Mouse (Mus musculus) heart, embryonic 14.5 days (tissue): ENCODE results near the gene Mospd3. TPM values are rescaled to one million over a fixed set of nuclear protein-coding genes. Genes with fewer than 3 reads are reported as not detected.

Experiments used
- ATAC-seq: fragments of 200-750 bp; cut with Nextera tagmentation; 2 replicates; pipeline ENCODE4 v1.8.0; 2017; ENCODE audit warnings: low read depth, moderate TSS enrichment; ENCODE audit not compliant: insufficient number of reproducible peaks, insufficient read depth, low FRiP score
- H3K27ac ChIP-seq, 2 experiments: fragments of 200-500 bp in 1 of 2; fragments of 300-500 bp in 1 of 2; sonication (generic) in 1 of 2; replicated peaks in 1 of 2; 2 replicates each; pipeline ENCODE4 v1.5.1; 2012 to 2014; ENCODE audit warnings: low read depth in 2 of 2, low read length in 2 of 2, control low read depth in 1 of 2, mild to moderate bottlenecking in 1 of 2, mixed read lengths in 1 of 2; ENCODE audit not compliant: control insufficient read depth in 1 of 2, insufficient read depth in 1 of 2
- H3K27me3 ChIP-seq: fragments of 300-500 bp; sonication (generic); 2 replicates; pipeline ENCODE4 v1.6.1; 2014; ENCODE audit warnings: mild to moderate bottlenecking, low read length, control low read depth; ENCODE audit not compliant: control insufficient read depth, insufficient read depth
- H3K36me3 ChIP-seq: fragments of 300-500 bp; sonication (generic); 2 replicates; pipeline ENCODE4 v1.6.1; 2014; ENCODE audit warnings: mild to moderate bottlenecking, control low read depth, low read length, mixed read lengths; ENCODE audit not compliant: control insufficient read depth, insufficient read depth
- H3K4me1 ChIP-seq, 2 experiments: fragments of 200-500 bp in 1 of 2; fragments of 300-500 bp in 1 of 2; sonication (generic) in 1 of 2; 2 replicates each; pipeline ENCODE4 v1.6.1; 2012 to 2014; ENCODE audit warnings: low read length in 2 of 2, control low read depth in 1 of 2, mixed read lengths in 1 of 2; ENCODE audit not compliant: control insufficient read depth in 2 of 2, insufficient read depth in 2 of 2
- H3K4me2 ChIP-seq: fragments of 300-500 bp; sonication (generic); 2 replicates; pipeline ENCODE4 v1.6.1; 2014; ENCODE audit warnings: mild to moderate bottlenecking, low read length
- H3K4me3 ChIP-seq, 2 experiments: fragments of 200-500 bp in 1 of 2; fragments of 300-500 bp in 1 of 2; sonication (generic) in 1 of 2; 2 replicates each; pipeline ENCODE4 v1.5.1; 2012 to 2014; ENCODE audit warnings: low read length in 2 of 2, mild to moderate bottlenecking in 2 of 2, control low read depth in 1 of 2, low read depth in 1 of 2, moderate library complexity in 1 of 2; ENCODE audit not compliant: control insufficient read depth in 1 of 2, insufficient read depth in 1 of 2
- H3K9ac ChIP-seq: fragments of 300-500 bp; sonication (generic); 2 replicates; pipeline ENCODE4 v1.6.1; 2014; ENCODE audit warnings: mild to moderate bottlenecking, low read length
- H3K9me3 ChIP-seq: fragments of 300-500 bp; sonication (generic); 2 replicates; pipeline ENCODE4 v1.6.1; 2016; ENCODE audit warnings: low read length, control low read depth; ENCODE audit not compliant: control insufficient read depth
- WGBS: fragments of 180-500 bp; shearing (Covaris S2); extraction: QIAGEN DNeasy Blood & Tissue Kit; methylation state at CpG from one replicate; pipeline ENCODE4 v1.1.7; 2014; 5-methylcytosine and 5-hydroxymethylcytosine counted together
- polyA plus RNA-seq: library from polyadenylated mRNA; unstranded; fragments of >200 nt; fragmentation: Nextera tagmentation; extraction: Ambion mirVana; gene quantifications from 2 replicates; pipeline ENCODE4 v1.2.1, GENCODE M21; 2014

The Mospd3 gene
- polyA plus RNA-seq, 1 experiment from 2014 or later, result 22.7 TPM

GRCm38 (mm10) chr5:137596601-137597261 is 4.1 kb downstream of the Mospd3 start:
- H3K9ac ChIP-seq, result no peak overlapping the region
- H3K9me3 ChIP-seq, result no peaks in the 10 kb centered on the region
- ATAC-seq, result no peak
- H3K4me1 ChIP-seq, result peaks cover 5 to 10% of the 10 kb centered on the region in 2 experiments
- no peaks in the 10 kb centered on the region for H3K27me3 ChIP-seq
- no peak overlapping the region for H3K27ac ChIP-seq
- no peak overlapping the region for H3K4me2 ChIP-seq
- no peak overlapping the region for H3K4me3 ChIP-seq
- 38% methylated on average over 28 of the region's 30 CpGs for WGBS
- H3K36me3 ChIP-seq, result peaks cover 7% of the 10 kb centered on the region; the same call in 1 of the 2 replicates

- ATAC-seq, result no peak
- H3K27ac ChIP-seq, result no peak overlapping the region
- H3K9ac ChIP-seq, result no peak overlapping the region
- H3K9me3 ChIP-seq, result no peaks in the 10 kb centered on the region
- H3K4me3 ChIP-seq, result no peak overlapping the region
- no peak overlapping the region for H3K4me2 ChIP-seq
- peaks cover 5 to 10% of the 10 kb centered on the region in 2 experiments for H3K4me1 ChIP-seq
- H3K36me3 ChIP-seq, result peaks cover 7% of the 10 kb centered on the region; the same call in 1 of the 2 replicates
- 85% methylated on average over 7 of the region's 7 CpGs for WGBS
- no peaks in the 10 kb centered on the region for H3K27me3 ChIP-seq
These were observed 4.9 kb downstream of the Mospd3 start for GRCm38 (mm10) chr5:137595921-137596320.

DNA sequence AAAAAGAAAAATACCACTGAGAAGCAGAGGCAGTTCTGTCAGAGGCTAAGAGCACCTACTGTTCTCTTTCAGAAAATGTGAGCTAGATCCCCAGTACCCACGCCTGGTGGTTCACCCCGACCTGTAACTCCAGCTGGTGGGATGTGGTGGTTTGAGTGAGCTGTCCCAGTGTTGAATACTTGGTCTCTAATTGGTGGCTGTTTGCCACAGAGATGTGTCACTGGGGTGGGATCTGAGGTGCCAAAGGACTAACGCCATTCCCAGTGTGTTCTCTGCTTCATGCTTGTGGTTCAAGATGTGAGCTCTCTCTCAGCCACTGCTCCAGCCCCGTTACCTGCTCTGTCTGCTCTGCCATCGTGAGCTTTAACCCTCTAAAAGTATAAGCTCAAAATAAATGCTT is 10.4 kb downstream of the Mospd3 start:
- H3K9me3 ChIP-seq, result no peaks in the 10 kb centered on the region
- H3K9ac ChIP-seq, result no peak overlapping the region
- H3K36me3 ChIP-seq, result no peaks in the 10 kb centered on the region
- H3K4me1 ChIP-seq, result no peaks in the 10 kb centered on the region
- no peaks in the 10 kb centered on the region for H3K27me3 ChIP-seq
- WGBS, result 73% methylated on average over 5 of the region's 5 CpGs
- ATAC-seq, result no peak
- no peak overlapping the region for H3K4me3 ChIP-seq
- no peak overlapping the region for H3K27ac ChIP-seq
- no peak overlapping the region for H3K4me2 ChIP-seq

DNA sequence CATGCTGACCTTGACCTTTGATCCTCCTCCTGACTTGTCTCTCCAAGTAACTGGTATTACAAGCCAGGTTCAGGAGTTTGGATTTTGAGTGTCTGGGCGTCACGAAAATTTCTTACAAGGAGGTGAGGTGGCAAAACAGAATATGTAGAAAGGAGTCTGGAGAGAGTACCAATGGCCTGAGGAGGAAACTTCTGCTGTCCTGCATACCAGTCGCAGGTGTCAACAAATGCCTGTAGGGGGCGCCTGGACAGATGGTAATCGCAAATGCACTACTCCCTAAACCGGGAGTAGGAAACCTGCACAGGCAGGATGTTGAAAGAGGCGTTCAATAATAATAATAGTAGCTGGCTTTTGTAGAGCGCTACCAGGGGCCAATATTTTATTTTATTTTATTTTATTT is 15.9 kb downstream of the Mospd3 start:
- Histone ChIP-seq H3K4me2 (no peak overlapping the region), H3K27me3 (peaks cover 30% of the 10 kb centered on the region), H3K36me3 (no peaks in the 10 kb centered on the region), H3K27ac (no peak overlapping the region), H3K9me3 (no peaks in the 10 kb centered on the region), H3K4me3 (no peak overlapping the region), H3K4me1 (peaks cover 0 to 6% of the 10 kb centered on the region in 2 experiments; a peak in 2 of 4 replicates), H3K9ac (no peak overlapping the region)
- 30% methylated on average over 8 of the region's 8 CpGs for WGBS
- ATAC-seq, result no peak

- peaks cover 30% of the 10 kb centered on the region for H3K27me3 ChIP-seq
- no peak overlapping the region for H3K27ac ChIP-seq
- H3K4me3 ChIP-seq, result peak overlapping the region; percentile 33 to 47
- H3K36me3 ChIP-seq, result no peaks in the 10 kb centered on the region
- 7% methylated on average over 27 of the region's 27 CpGs for WGBS
- ATAC-seq, result no peak
- peaks cover 0 to 6% of the 10 kb centered on the region in 2 experiments; a peak in 2 of 4 replicates for H3K4me1 ChIP-seq
- H3K9ac ChIP-seq, result peak overlapping the region; percentile 39; the same call in 1 of the 2 replicates
- no peaks in the 10 kb centered on the region for H3K9me3 ChIP-seq
- H3K4me2 ChIP-seq, result peak overlapping the region; percentile 66
These were observed 17.1 kb downstream of the Mospd3 start for GRCm38 (mm10) chr5:137583670-137584169.

DNA sequence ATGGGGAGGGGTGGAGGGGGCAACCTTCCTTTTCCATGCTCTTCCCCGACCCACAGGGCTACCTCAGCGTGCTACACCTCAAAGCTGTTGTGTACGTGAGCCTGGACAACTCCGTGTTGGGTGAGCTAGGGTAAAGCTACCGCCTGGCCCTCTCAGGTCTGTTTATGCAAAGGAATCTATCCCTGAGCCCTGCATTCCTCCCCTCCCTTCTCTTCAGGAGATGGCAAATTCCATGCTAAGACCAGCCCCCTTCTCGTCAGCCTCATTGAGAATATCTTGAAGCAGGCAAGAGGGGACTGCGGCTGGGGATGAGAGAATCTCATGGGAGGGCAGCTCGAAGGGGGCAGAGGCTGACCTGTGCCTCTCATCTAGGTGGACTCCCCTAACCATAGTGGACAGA is 18.2 kb downstream of the Mospd3 start:
- no peaks in the 10 kb centered on the region for H3K36me3 ChIP-seq
- H3K4me2 ChIP-seq, result no peak overlapping the region
- 23% methylated on average over 8 of the region's 8 CpGs for WGBS
- H3K4me3 ChIP-seq, result no peak overlapping the region
- H3K9ac ChIP-seq, result no peak overlapping the region
- no peaks in the 10 kb centered on the region for H3K9me3 ChIP-seq
- H3K4me1 ChIP-seq, result peaks cover 0 to 6% of the 10 kb centered on the region in 2 experiments; a peak in 2 of 4 replicates
- peaks cover 30% of the 10 kb centered on the region for H3K27me3 ChIP-seq
- ATAC-seq, result no peak
- no peak overlapping the region for H3K27ac ChIP-seq

DNA sequence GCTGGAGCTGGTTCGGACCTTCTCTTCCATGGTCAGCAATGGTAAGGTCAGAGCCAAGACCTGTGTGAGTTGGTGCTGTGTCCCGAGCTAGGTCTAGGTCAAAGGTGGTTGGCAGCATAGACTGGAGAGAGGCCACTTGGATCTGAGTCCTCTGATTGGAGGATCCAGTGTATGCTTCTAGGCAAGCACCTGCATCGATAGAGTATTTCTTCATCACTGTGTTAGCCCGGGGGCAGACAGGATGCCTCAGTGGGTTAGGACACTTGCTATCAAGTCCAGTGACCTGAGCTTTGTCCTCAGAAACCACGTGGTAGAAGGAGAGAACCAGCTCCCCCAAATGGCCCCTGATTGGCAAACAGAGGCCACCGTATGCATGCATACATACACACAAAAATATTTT is 20.6 kb downstream of the Mospd3 start:
- 85% methylated on average over 6 of the region's 6 CpGs for WGBS
- H3K36me3 ChIP-seq, result no peaks in the 10 kb centered on the region
- ATAC-seq, result no peak
- no peak overlapping the region for H3K4me3 ChIP-seq
- no peak overlapping the region for H3K27ac ChIP-seq
- H3K9me3 ChIP-seq, result no peaks in the 10 kb centered on the region
- H3K4me2 ChIP-seq, result no peak overlapping the region
- peaks cover 0 to 6% of the 10 kb centered on the region in 2 experiments; a peak in 2 of 4 replicates for H3K4me1 ChIP-seq
- H3K9ac ChIP-seq, result no peak overlapping the region
- H3K27me3 ChIP-seq, result peaks cover 30% of the 10 kb centered on the region
